Mouse (Mus musculus): ENCODE data around the gene Galm. TPM values are rescaled to one million over a fixed set of nuclear protein-coding genes. Genes with fewer than 3 reads are reported as not detected.

The Galm gene
- polyA plus RNA-seq, 1 experiment from 2014 or later = 42.9 TPM

DNA sequence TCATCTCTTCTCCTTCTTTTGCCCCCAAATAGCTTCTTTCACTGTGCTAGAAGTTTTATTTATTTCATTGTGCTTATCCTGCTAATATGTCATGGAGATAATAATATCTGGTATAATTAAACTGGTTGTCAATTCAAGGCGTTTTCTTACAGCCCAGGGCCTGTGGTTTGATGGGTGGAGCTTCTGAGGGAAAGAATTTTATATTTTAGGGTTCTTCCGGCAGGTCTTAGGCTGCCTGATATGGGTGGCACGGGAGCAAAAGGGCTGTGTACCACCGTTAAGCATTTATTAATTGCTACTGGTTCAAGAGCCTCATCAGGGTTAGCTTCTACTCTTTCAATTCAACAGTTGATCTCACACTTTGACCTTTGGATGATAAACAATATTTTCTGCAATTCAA lies 5.2 kb downstream of the Galm start:
- Histone ChIP-seq H3K4me1 (ENCODE audit: control insufficient read depth, low read depth, low read length) (no peaks in the 10 kb centered on the region), H3K9me3 (replicated peaks; ENCODE audit: control insufficient read depth, low read length) (no peaks in the 10 kb centered on the region), H3K27me3 (ENCODE audit: control insufficient read depth, insufficient read depth, low read depth, low read length) (no peaks in the 10 kb centered on the region), H3K9ac (ENCODE audit: low read depth, low read length) (no peak overlapping the region), H3K36me3 (ENCODE audit: control insufficient read depth, insufficient read depth) (no peaks in the 10 kb centered on the region), H3K4me3 (ENCODE audit: low read depth, low read length) (no peak overlapping the region), H3K27ac (ENCODE audit: low read length) (no peak overlapping the region; the same call in 1 of the 2 replicates), H3K4me2 (ENCODE audit: low read depth, low read length) (no peak overlapping the region)
- WGBS (ENCODE audit: insufficient replicate concordance) = 35% methylated on average over 4 of the region's 4 CpGs
- no peak for ATAC-seq (ENCODE audit: low read depth)

DNA sequence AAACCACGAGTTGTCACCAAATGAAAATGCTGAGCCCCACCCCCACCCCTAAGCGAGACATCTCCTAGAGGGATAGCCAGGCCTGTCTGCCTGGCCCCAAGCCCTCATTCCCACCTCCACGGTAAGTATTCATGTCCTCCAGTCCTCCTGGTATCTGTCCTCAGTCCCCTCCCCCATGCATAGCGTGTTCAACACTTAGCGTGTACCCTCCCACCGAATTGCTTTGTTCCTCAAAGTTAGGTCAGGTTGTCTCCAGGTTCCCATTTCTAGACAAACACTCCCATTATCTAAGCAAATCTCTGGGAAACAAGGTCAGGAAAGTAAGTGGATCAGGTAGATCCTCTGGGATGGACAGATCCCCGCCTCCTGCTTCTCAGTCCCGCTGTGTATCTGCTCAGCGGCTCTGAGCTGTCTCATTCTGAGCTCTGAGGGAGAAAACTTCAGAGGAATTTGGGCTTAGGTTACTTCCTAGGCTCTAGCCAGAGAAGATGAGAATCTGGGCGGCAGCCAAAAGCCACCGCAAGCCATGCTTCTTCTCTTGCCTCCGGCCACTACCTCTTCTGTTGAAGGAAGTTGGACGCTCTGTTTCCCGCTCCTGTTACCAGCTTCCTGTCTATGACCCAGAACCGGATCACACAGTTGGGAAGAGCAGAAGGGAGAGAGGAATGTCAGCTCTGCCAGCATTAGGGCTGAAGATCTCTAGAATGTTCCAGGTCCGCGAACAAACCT lies 11.3 kb downstream of the Galm start:
- no peak for ATAC-seq (ENCODE audit: low read depth)
- H3K27ac ChIP-seq (ENCODE audit: low read length) = peak overlapping the region; percentile 26; the same call in 1 of the 2 replicates
- no peaks in the 10 kb centered on the region for H3K4me1 ChIP-seq (ENCODE audit: control insufficient read depth, low read depth, low read length)
- no peaks in the 10 kb centered on the region for H3K9me3 ChIP-seq (replicated peaks; ENCODE audit: control insufficient read depth, low read length)
- H3K4me2 ChIP-seq (ENCODE audit: low read depth, low read length) = no peak overlapping the region
- no peak overlapping the region for H3K4me3 ChIP-seq (ENCODE audit: low read depth, low read length)
- no peak overlapping the region for H3K9ac ChIP-seq (ENCODE audit: low read depth, low read length)
- H3K36me3 ChIP-seq (ENCODE audit: control insufficient read depth, insufficient read depth) = no peaks in the 10 kb centered on the region
- H3K27me3 ChIP-seq (ENCODE audit: control insufficient read depth, insufficient read depth, low read depth, low read length) = no peaks in the 10 kb centered on the region
- WGBS (ENCODE audit: insufficient replicate concordance) = 48% methylated on average over 17 of the region's 17 CpGs

DNA sequence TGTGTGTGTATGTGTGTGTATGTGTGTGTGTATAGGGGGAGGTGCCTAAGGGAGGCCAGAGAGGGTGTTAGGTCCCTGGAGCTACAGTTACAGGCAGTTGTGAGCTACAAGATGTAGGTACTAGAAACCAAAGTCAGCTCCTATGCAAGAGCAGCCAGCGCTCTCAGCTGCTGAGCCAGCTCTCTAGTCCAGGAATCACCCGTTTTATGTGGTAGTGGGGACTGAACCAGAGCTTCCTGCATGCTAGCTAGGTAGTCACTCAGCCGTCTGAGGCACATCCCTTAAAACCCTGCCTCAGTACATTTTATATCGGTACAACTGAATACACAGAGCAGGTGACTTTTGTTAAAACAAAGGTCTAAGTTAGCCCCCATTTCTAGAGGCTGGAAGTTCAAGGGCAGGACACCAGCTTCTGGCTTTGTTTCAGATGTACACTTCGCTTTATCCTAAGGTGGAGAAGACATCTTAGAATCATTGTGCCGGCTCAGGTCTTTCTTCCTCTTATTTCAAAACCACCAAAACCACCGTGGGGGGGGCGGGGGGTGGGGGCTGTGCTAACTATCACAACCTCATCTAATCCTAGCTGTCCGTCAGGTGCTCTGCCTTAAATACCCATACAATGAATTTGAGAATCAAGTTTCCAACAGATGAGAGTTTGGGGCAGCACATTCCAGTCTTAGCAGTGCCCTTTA lies 12.6 kb downstream of the Galm start:
- no peak for ATAC-seq (ENCODE audit: low read depth)
- no peak overlapping the region for H3K27ac ChIP-seq (ENCODE audit: low read length)
- H3K4me1 ChIP-seq (ENCODE audit: control insufficient read depth, low read depth, low read length) = no peaks in the 10 kb centered on the region
- H3K4me2 ChIP-seq (ENCODE audit: low read depth, low read length) = no peak overlapping the region
- H3K4me3 ChIP-seq (ENCODE audit: low read depth, low read length) = no peak overlapping the region
- WGBS (ENCODE audit: insufficient replicate concordance) = 18% methylated on average over 9 of the region's 9 CpGs
- no peak overlapping the region for H3K9ac ChIP-seq (ENCODE audit: low read depth, low read length)
- H3K9me3 ChIP-seq (replicated peaks; ENCODE audit: control insufficient read depth, low read length) = no peaks in the 10 kb centered on the region
- H3K27me3 ChIP-seq (ENCODE audit: control insufficient read depth, insufficient read depth, low read depth, low read length) = no peaks in the 10 kb centered on the region
- no peaks in the 10 kb centered on the region for H3K36me3 ChIP-seq (ENCODE audit: control insufficient read depth, insufficient read depth)

DNA sequence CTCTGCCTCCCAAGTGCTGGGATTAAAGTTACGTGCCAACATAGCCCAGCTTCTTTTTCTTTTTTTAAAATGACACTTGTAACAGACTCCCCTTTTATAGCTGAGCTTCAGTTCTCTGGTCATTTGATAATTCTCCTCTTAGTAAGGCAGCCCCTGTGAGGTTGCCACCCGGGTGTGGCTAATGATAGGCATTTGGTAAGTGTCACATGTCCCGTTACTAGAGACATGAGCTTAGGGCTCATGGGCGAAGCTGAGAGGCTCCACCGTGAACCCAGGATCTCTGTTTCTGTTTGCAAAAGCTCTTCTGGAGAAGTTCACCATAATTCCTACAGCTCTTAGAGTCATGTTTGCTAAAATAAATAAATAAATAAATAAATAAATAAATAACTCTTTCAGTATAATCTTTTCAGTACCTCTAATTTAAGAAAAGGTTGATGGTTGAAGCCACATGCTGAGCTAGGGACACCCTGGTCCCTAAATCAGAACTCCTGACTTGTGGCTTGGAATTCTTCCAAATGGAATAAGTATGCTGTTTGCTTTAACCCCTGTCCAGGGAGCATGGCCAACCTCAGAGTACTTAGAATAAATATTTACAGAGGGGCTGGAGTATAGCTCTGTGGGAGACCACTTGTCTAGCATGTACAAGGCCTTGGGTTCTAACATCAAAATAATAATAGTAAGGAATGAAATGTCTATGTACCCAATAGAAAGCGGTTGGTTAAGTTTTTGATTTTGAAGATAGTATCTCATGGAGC lies 16.4 kb downstream of the Galm start:
- H3K4me3 ChIP-seq (ENCODE audit: low read depth, low read length) = no peak overlapping the region
- H3K36me3 ChIP-seq (ENCODE audit: control insufficient read depth, insufficient read depth) = no peaks in the 10 kb centered on the region
- H3K9me3 ChIP-seq (replicated peaks; ENCODE audit: control insufficient read depth, low read length) = no peaks in the 10 kb centered on the region
- no peak overlapping the region for H3K4me2 ChIP-seq (ENCODE audit: low read depth, low read length)
- no peak overlapping the region for H3K9ac ChIP-seq (ENCODE audit: low read depth, low read length)
- H3K27me3 ChIP-seq (ENCODE audit: control insufficient read depth, insufficient read depth, low read depth, low read length) = no peaks in the 10 kb centered on the region
- peak; percentile 78 for ATAC-seq (ENCODE audit: low read depth)
- H3K4me1 ChIP-seq (ENCODE audit: control insufficient read depth, low read depth, low read length) = no peaks in the 10 kb centered on the region
- H3K27ac ChIP-seq (ENCODE audit: low read length) = no peak overlapping the region
- WGBS (ENCODE audit: insufficient replicate concordance) = 59% methylated on average over 6 of the region's 6 CpGs

DNA sequence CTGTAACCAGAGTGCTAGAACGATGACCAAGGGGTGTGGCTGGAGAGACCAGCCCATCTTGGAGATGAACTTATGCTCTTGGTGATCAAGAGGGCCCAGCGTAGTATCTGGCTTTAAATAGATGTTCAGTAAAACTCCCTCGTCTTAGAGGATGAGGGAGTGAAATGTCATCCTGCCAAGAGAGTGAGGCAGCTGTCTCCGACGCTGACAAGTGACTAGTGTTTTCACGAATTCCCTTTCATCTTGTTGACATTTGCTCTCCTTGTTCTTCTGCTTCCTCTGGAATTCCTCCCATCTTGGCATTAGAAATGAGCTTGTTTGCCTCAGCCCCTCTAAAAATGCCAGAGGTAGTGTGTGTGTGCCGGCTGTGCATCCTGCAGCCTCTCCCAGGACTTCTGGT lies 17.9 kb downstream of the Galm start:
- Histone ChIP-seq H3K4me2 (ENCODE audit: low read depth, low read length) (no peak overlapping the region), H3K27ac (ENCODE audit: low read length) (no peak overlapping the region), H3K36me3 (ENCODE audit: control insufficient read depth, insufficient read depth) (no peaks in the 10 kb centered on the region), H3K4me3 (ENCODE audit: low read depth, low read length) (no peak overlapping the region), H3K9ac (ENCODE audit: low read depth, low read length) (no peak overlapping the region), H3K27me3 (ENCODE audit: control insufficient read depth, insufficient read depth, low read depth, low read length) (no peaks in the 10 kb centered on the region), H3K9me3 (replicated peaks; ENCODE audit: control insufficient read depth, low read length) (no peaks in the 10 kb centered on the region), H3K4me1 (ENCODE audit: control insufficient read depth, low read depth, low read length) (no peaks in the 10 kb centered on the region)
- ATAC-seq (ENCODE audit: low read depth) = no peak
- 35% methylated on average over 7 of the region's 7 CpGs for WGBS (ENCODE audit: insufficient replicate concordance)

DNA sequence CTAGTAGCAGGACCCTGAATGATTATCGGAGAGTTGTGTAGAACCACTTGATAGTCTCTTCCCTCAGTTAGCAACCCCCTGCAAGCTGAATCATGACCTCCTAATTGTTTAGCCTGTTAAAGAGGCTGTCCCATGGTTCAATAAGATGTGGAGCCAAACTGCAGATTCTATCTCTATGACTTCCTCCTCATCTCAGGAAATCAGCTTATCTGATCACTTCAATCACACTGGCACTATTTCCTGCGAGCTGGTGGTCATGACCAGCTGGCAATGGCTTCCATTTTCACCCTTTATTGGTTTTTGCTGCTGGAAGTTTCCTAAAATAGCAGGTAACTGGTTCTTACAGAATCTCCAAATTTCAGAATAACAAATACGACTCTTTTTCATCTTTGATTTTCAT lies 18.5 kb downstream of the Galm start:
- no peak overlapping the region for H3K9ac ChIP-seq (ENCODE audit: low read depth, low read length)
- no peaks in the 10 kb centered on the region for H3K9me3 ChIP-seq (replicated peaks; ENCODE audit: control insufficient read depth, low read length)
- no peak overlapping the region for H3K4me2 ChIP-seq (ENCODE audit: low read depth, low read length)
- no peak overlapping the region for H3K27ac ChIP-seq (ENCODE audit: low read length)
- H3K27me3 ChIP-seq (ENCODE audit: control insufficient read depth, insufficient read depth, low read depth, low read length) = no peaks in the 10 kb centered on the region
- no peaks in the 10 kb centered on the region for H3K4me1 ChIP-seq (ENCODE audit: control insufficient read depth, low read depth, low read length)
- ATAC-seq (ENCODE audit: low read depth) = no peak
- WGBS (ENCODE audit: insufficient replicate concordance) = 34% methylated on average over 3 of the region's 3 CpGs
- H3K36me3 ChIP-seq (ENCODE audit: control insufficient read depth, insufficient read depth) = no peaks in the 10 kb centered on the region
- no peak overlapping the region for H3K4me3 ChIP-seq (ENCODE audit: low read depth, low read length)

DNA sequence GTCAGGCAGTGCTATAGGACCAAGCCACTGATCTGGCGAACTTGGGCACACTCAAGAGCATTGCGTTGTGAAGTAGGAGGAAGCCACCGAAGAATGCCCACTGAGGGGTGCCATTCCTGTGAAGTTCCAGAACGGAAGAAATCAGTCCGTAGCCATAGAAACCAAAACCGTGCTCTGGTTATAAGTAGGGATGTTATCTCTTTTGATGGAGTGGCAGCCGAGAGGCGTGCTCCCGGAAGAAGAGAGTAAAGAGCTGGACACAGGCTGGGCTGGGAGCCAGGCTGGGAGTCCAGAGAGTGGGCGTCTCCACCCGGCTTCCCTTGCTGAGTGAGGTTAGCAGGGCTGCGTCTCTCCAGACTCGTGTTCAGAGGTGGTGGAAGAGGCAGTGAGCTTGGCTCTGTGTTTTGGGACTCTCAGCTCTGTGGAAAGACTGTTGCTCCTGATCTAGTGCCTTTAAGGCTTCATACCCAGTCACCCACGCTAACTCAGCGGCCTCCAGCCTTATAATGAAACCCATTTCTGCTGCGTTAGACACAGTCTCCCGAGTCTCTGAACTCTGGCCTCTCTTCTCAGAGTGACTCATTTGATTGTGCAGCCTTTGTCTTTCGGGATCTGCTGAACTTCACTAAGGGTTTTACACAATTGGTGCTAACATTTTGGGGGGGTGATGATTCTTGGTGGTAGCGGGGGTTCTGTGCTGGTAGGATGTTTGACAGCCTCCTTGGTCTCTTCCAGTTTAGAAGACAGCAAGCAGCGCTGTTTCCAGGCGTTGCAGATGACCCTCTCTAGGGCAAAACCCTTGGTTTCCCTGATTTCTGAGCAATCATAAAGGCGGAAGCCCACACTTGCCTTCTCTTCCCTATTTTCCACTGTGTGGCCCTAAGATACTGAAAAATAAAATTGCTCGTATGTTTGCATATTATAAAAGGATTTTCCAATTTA lies 21.1 kb downstream of the Galm start:
- no peak overlapping the region for H3K27ac ChIP-seq (ENCODE audit: low read length)
- ATAC-seq (ENCODE audit: low read depth) = peak; percentile 74
- no peak overlapping the region for H3K9ac ChIP-seq (ENCODE audit: low read depth, low read length)
- WGBS (ENCODE audit: insufficient replicate concordance) = 58% methylated on average over 23 of the region's 23 CpGs
- H3K27me3 ChIP-seq (ENCODE audit: control insufficient read depth, insufficient read depth, low read depth, low read length) = no peaks in the 10 kb centered on the region
- H3K4me3 ChIP-seq (ENCODE audit: low read depth, low read length) = no peak overlapping the region
- H3K4me2 ChIP-seq (ENCODE audit: low read depth, low read length) = peak overlapping the region; percentile 19; the same call in 1 of the 2 replicates
- no peaks in the 10 kb centered on the region for H3K9me3 ChIP-seq (replicated peaks; ENCODE audit: control insufficient read depth, low read length)
- H3K4me1 ChIP-seq (ENCODE audit: control insufficient read depth, low read depth, low read length) = no peaks in the 10 kb centered on the region
- H3K36me3 ChIP-seq (ENCODE audit: control insufficient read depth, insufficient read depth) = no peaks in the 10 kb centered on the region

DNA sequence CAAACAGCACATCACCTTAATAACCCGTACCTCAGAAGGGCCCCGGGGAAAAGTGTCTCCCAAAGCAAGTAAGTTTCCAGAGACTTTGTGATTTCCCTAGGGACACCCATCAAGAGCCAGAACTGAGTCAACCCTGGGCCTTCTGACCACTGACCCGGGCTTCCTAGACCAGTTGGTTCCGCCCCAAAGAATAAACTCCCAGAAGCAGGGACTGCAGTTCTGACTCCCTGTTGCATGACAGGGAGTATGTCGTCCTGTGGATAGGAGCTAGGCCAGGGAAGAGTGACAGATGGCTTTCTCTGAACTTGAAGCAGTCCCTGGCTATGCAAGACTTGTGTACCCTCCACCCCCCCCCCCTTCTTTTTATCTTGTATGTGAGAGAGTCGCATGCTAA lies 21.7 kb downstream of the Galm start:
- Histone ChIP-seq H3K4me3 (ENCODE audit: low read depth, low read length) (no peak overlapping the region), H3K4me2 (ENCODE audit: low read depth, low read length) (no peak overlapping the region), H3K27ac (ENCODE audit: low read length) (no peak overlapping the region), H3K27me3 (ENCODE audit: control insufficient read depth, insufficient read depth, low read depth, low read length) (no peaks in the 10 kb centered on the region), H3K4me1 (ENCODE audit: control insufficient read depth, low read depth, low read length) (no peaks in the 10 kb centered on the region), H3K9me3 (replicated peaks; ENCODE audit: control insufficient read depth, low read length) (no peaks in the 10 kb centered on the region), H3K9ac (ENCODE audit: low read depth, low read length) (no peak overlapping the region), H3K36me3 (ENCODE audit: control insufficient read depth, insufficient read depth) (no peaks in the 10 kb centered on the region)
- 59% methylated on average over 6 of the region's 6 CpGs for WGBS (ENCODE audit: insufficient replicate concordance)
- no peak for ATAC-seq (ENCODE audit: low read depth)
